Mouse (Mus musculus) heart, embryonic 14.5 days (tissue): ENCODE measurements at regions not wholly inside any gene's neighbourhood (a gene's known extent, or its start where the extent isn't known, plus 50 kb on each side); places are given as distances from the start of the nearest gene placed in this dataset.

Source experiments
- ATAC-seq: fragments of 200-750 bp; cut with Nextera tagmentation; 2 replicates; pipeline ENCODE4 v1.8.0; 2017; ENCODE audit warnings: low read depth, moderate TSS enrichment; ENCODE audit not compliant: insufficient number of reproducible peaks, insufficient read depth, low FRiP score
- H3K27ac ChIP-seq, 2 experiments: fragments of 200-500 bp in 1 of 2; fragments of 300-500 bp in 1 of 2; sonication (generic) in 1 of 2; replicated peaks in 1 of 2; 2 replicates each; pipeline ENCODE4 v1.5.1; 2012 to 2014; ENCODE audit warnings: low read depth in 2 of 2, low read length in 2 of 2, control low read depth in 1 of 2, mild to moderate bottlenecking in 1 of 2, mixed read lengths in 1 of 2; ENCODE audit not compliant: control insufficient read depth in 1 of 2, insufficient read depth in 1 of 2
- H3K27me3 ChIP-seq: fragments of 300-500 bp; sonication (generic); 2 replicates; pipeline ENCODE4 v1.6.1; 2014; ENCODE audit warnings: mild to moderate bottlenecking, low read length, control low read depth; ENCODE audit not compliant: control insufficient read depth, insufficient read depth
- H3K36me3 ChIP-seq: fragments of 300-500 bp; sonication (generic); 2 replicates; pipeline ENCODE4 v1.6.1; 2014; ENCODE audit warnings: mild to moderate bottlenecking, control low read depth, low read length, mixed read lengths; ENCODE audit not compliant: control insufficient read depth, insufficient read depth
- H3K4me1 ChIP-seq, 2 experiments: fragments of 200-500 bp in 1 of 2; fragments of 300-500 bp in 1 of 2; sonication (generic) in 1 of 2; 2 replicates each; pipeline ENCODE4 v1.6.1; 2012 to 2014; ENCODE audit warnings: low read length in 2 of 2, control low read depth in 1 of 2, mixed read lengths in 1 of 2; ENCODE audit not compliant: control insufficient read depth in 2 of 2, insufficient read depth in 2 of 2
- H3K4me2 ChIP-seq: fragments of 300-500 bp; sonication (generic); 2 replicates; pipeline ENCODE4 v1.6.1; 2014; ENCODE audit warnings: mild to moderate bottlenecking, low read length
- H3K4me3 ChIP-seq, 2 experiments: fragments of 200-500 bp in 1 of 2; fragments of 300-500 bp in 1 of 2; sonication (generic) in 1 of 2; 2 replicates each; pipeline ENCODE4 v1.5.1; 2012 to 2014; ENCODE audit warnings: low read length in 2 of 2, mild to moderate bottlenecking in 2 of 2, control low read depth in 1 of 2, low read depth in 1 of 2, moderate library complexity in 1 of 2; ENCODE audit not compliant: control insufficient read depth in 1 of 2, insufficient read depth in 1 of 2
- H3K9ac ChIP-seq: fragments of 300-500 bp; sonication (generic); 2 replicates; pipeline ENCODE4 v1.6.1; 2014; ENCODE audit warnings: mild to moderate bottlenecking, low read length
- H3K9me3 ChIP-seq: fragments of 300-500 bp; sonication (generic); 2 replicates; pipeline ENCODE4 v1.6.1; 2016; ENCODE audit warnings: low read length, control low read depth; ENCODE audit not compliant: control insufficient read depth
- WGBS: fragments of 180-500 bp; shearing (Covaris S2); extraction: QIAGEN DNeasy Blood & Tissue Kit; methylation state at CpG from one replicate; pipeline ENCODE4 v1.1.7; 2014; 5-methylcytosine and 5-hydroxymethylcytosine counted together

DNA sequence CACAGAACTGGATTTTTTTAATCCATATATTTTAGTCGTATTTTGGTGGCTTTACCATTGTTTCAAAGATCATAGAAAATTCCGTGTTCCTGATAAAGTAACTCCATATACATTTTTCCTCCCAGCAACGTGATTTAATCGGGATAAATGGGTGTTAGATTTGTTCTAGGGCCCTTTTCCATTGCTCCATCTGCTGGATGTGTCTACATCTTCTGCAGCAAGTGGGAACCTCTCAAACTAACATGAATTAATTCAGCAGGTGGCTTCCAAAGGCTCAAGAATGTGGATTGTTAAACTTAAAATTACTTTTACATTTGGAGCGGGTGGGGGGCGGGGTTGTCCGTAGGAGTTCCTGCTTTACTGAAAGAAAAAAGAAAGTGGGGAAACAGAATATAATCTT lies 2070.9 kb upstream of the Tenm3 start:
- Histone ChIP-seq H3K36me3 (no peaks in the 10 kb centered on the region), H3K27ac (no peak overlapping the region), H3K9ac (no peak overlapping the region), H3K4me1 (peaks cover 3 to 6% of the 10 kb centered on the region in 2 experiments; a peak in 3 of 4 replicates), H3K4me3 (peak overlapping the region in 1 of 2 experiments; percentile 61; a peak in 2 of 4 replicates), H3K9me3 (no peaks in the 10 kb centered on the region), H3K4me2 (peak overlapping the region; percentile 99), H3K27me3 (peaks cover 23% of the 10 kb centered on the region)
- 16% methylated on average over 7 of the region's 7 CpGs for WGBS
- no peak for ATAC-seq

GRCm38 (mm10) chr8:50878198-50878597 lies 2034.4 kb upstream of the Tenm3 start:
- Histone ChIP-seq H3K9ac (no peak overlapping the region), H3K9me3 (peaks cover 2% of the 10 kb centered on the region; the same call in 1 of the 2 replicates), H3K27me3 (no peaks in the 10 kb centered on the region), H3K4me1 (no peaks in the 10 kb centered on the region), H3K36me3 (no peaks in the 10 kb centered on the region), H3K4me2 (no peak overlapping the region), H3K27ac (no peak overlapping the region), H3K4me3 (no peak overlapping the region)
- 76% methylated on average over 5 of the region's 5 CpGs for WGBS
- ATAC-seq = no peak
